Mouse (Mus musculus): ENCODE results near the gene Tmem126a. TPM values are rescaled to one million over a fixed set of nuclear protein-coding genes. Genes with fewer than 3 reads are reported as not detected.

The Tmem126a gene
- polyA plus RNA-seq (2021; fragmentation: Nextera tagmentation): 80.0 and 83.7 TPM in 2 replicates
- long read RNA-seq, experiment 1, transcript Tmem126a-201 (5 exons, 799 nt): major isoform, 43 of 49 reads
- long read RNA-seq, experiment 1, transcript Tmem126a-202 (5 exons, 756 nt): minor isoform, 5 of 49 reads
- long read RNA-seq, experiment 1, partial matches to known transcripts: 0 of 49 reads
- long read RNA-seq, experiment 1, other reads (novel, unspliced or antisense): 0 of 49 reads
- long read RNA-seq, experiment 2, partial matches to known transcripts: 0 of 13 reads
- long read RNA-seq, experiment 2, other reads (novel, unspliced or antisense): 4 of 13 reads

GRCm38 (mm10) chr7:90456845-90457468 lies at the start of gene Tmem126a:
Gene Tmem126a (minus strand): TSS chr7:90457229.

GRCm38 (mm10) chr7:90476313-90477245 lies 19.6 kb upstream of the Tmem126a start, which contains the start of gene Dlg2:
Gene Dlg2 (plus strand): TSS chr7:90476672.

GRCm38 (mm10) chr7:90475793-90476312 lies 18.8 kb upstream of the Tmem126a start, which contains the start of gene Tmem126b:
Gene Tmem126b (minus strand): TSS chr7:90476001.

GRCm38 (mm10) chr7:90442518-90443080 lies 14.4 kb downstream of the Tmem126a start, which contains the start of gene Crebzf:
Gene Crebzf (plus strand): TSS chr7:90442729.

GRCm38 (mm10) chr7:90426020-90427001 lies 30.7 kb downstream of the Tmem126a start, which contains the start of gene Ccdc89:
Gene Ccdc89 (plus strand): TSS chr7:90426577.

Other genes with a start within 250 kb of the Tmem126a start
- not detected in 2 replicates for gene Ccdc83, start 191.5 kb downstream of the Tmem126a start, polyA plus RNA-seq (2021; fragmentation: Nextera tagmentation)
- 10.5 and 11.1 TPM in 2 replicates for gene Sytl2, start 155.0 kb downstream of the Tmem126a start, polyA plus RNA-seq (2021; fragmentation: Nextera tagmentation)
- gene Ccdc89, start 30.7 kb downstream of the Tmem126a start, polyA plus RNA-seq (2021; fragmentation: Nextera tagmentation): 0.70 and 1.0 TPM in 2 replicates
- gene Crebzf, start 14.5 kb downstream of the Tmem126a start, polyA plus RNA-seq (2021; fragmentation: Nextera tagmentation): 5.7 and 6.2 TPM in 2 replicates
- 28.0 and 33.7 TPM in 2 replicates for gene Tmem126b, start 18.8 kb upstream of the Tmem126a start, polyA plus RNA-seq (2021; fragmentation: Nextera tagmentation)
- gene Dlg2, start 19.4 kb upstream of the Tmem126a start, polyA plus RNA-seq (2021; fragmentation: Nextera tagmentation): 56.6 and 69.6 TPM in 2 replicates

All from layer of hippocampus, adult 6 months (tissue).